Mouse (Mus musculus) midbrain, embryonic 15.5 days (tissue): ENCODE measurements around the gene Ipo9. TPM values are rescaled to one million over a fixed set of nuclear protein-coding genes. Genes with fewer than 3 reads are reported as not detected.

Experiments used
- ATAC-seq: fragments of 200-750 bp; cut with Nextera tagmentation; replicated peaks from 2 replicates; pipeline ENCODE4 v1.8.0; 2017; ENCODE audit warnings: moderate TSS enrichment
- H3K27ac ChIP-seq: fragments of 300-500 bp; sonication (generic); 2 replicates; pipeline ENCODE4 v1.5.1; 2015; ENCODE audit warnings: mild to moderate bottlenecking, inconsistent platforms
- H3K27me3 ChIP-seq: fragments of 300-500 bp; sonication (generic); replicated peaks from 2 replicates; pipeline ENCODE4 v1.6.1; 2015; ENCODE audit warnings: inconsistent platforms
- H3K36me3 ChIP-seq: fragments of 300-500 bp; sonication (generic); replicated peaks from 2 replicates; pipeline ENCODE4 v1.6.1; 2015; ENCODE audit warnings: inconsistent platforms
- H3K4me1 ChIP-seq: fragments of 300-500 bp; sonication (generic); 2 replicates; pipeline ENCODE4 v1.6.1; 2015; ENCODE audit warnings: inconsistent platforms
- H3K4me2 ChIP-seq: fragments of 300-500 bp; sonication (generic); 2 replicates; pipeline ENCODE4 v1.6.1; 2015; ENCODE audit warnings: inconsistent platforms, mild to moderate bottlenecking, moderate library complexity
- H3K4me3 ChIP-seq: fragments of 300-500 bp; sonication (generic); 2 replicates; pipeline ENCODE4 v1.5.1; 2015; ENCODE audit warnings: mild to moderate bottlenecking, inconsistent platforms
- H3K9ac ChIP-seq: fragments of 300-500 bp; sonication (generic); 2 replicates; pipeline ENCODE4 v1.6.1; 2015; ENCODE audit warnings: mild to moderate bottlenecking, inconsistent platforms
- H3K9me3 ChIP-seq: fragments of 300-500 bp; sonication (generic); 2 replicates; pipeline ENCODE4 v1.6.1; 2016; ENCODE audit warnings: inconsistent platforms
- WGBS: fragments of 180-500 bp; shearing (Covaris S2); methylation state at CpG from one replicate; pipeline ENCODE4 v1.1.7; 2015; ENCODE audit warnings: mixed read lengths; 5-methylcytosine and 5-hydroxymethylcytosine counted together
- polyA plus RNA-seq: library from polyadenylated mRNA; unstranded; fragments of >200 nt; fragmentation: Nextera tagmentation; extraction: Ambion mirVana; gene quantifications from 2 replicates; pipeline ENCODE4 v1.2.1, GENCODE M21; 2015

Gene Ipo9
- polyA plus RNA-seq, 1 experiment from 2014 or later, result 121 TPM

DNA sequence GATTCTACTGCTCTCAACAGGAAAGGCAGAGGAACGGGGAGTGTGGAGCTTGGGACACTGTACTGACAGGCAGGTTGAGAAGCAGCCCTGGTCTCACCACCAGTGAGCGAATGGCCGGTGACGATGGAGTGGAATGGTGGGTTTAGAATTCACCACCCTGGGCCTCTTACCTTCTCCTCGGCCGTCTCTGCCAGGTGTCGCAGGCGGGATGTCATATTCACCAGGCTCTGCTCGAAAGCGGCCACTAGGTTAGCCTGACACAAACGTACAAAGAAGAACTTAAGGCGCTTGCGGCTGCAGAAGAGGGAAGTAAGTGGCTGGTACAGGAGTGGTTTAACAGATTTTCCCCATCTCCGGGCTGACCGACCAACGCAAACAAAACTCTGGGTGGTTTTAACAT lies 30.2 kb upstream of the Ipo9 start:
- no peak for ATAC-seq
- Histone ChIP-seq H3K4me3 (no peak overlapping the region), H3K9ac (no peak overlapping the region), H3K27me3 (no peaks in the 10 kb centered on the region), H3K4me1 (no peaks in the 10 kb centered on the region), H3K36me3 (peaks cover 54% of the 10 kb centered on the region), H3K4me2 (no peak overlapping the region), H3K27ac (no peak overlapping the region), H3K9me3 (no peaks in the 10 kb centered on the region)
- WGBS, result 93% methylated on average over 16 of the region's 16 CpGs

DNA sequence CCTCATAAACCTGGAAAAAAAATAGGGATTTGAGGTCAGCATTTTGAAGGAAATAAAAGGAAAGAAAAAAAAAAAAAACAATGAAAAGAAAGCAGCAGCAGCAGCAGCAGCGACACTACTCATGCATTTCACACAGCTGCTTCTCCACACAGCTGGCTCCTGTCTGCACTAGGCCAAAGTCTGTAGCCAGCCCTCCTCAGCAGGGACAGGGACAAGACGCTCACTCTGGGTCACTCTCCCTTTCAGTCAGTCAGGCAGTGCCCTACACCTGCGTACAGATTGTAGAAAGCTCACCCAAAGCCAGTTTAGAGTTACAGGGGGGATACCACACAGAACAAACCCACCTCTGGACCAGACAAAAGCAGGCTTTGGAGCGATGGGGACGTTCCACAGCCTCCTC lies 27.6 kb upstream of the Ipo9 start:
- Histone ChIP-seq H3K27me3 (no peaks in the 10 kb centered on the region), H3K9ac (no peak overlapping the region), H3K4me3 (no peak overlapping the region), H3K4me2 (no peak overlapping the region), H3K4me1 (no peaks in the 10 kb centered on the region), H3K36me3 (peaks cover 64% of the 10 kb centered on the region), H3K27ac (no peak overlapping the region), H3K9me3 (no peaks in the 10 kb centered on the region)
- 89% methylated on average over 5 of the region's 5 CpGs for WGBS
- no peak for ATAC-seq

GRCm38 (mm10) chr1:135452259-135452658 lies 22.0 kb upstream of the Ipo9 start:
- Histone ChIP-seq H3K27ac (no peak overlapping the region), H3K4me1 (no peaks in the 10 kb centered on the region), H3K4me3 (no peak overlapping the region), H3K27me3 (no peaks in the 10 kb centered on the region), H3K9ac (no peak overlapping the region), H3K36me3 (peaks cover 63% of the 10 kb centered on the region), H3K4me2 (no peak overlapping the region), H3K9me3 (no peaks in the 10 kb centered on the region)
- WGBS, result 82% methylated on average over 10 of the region's 10 CpGs
- no peak for ATAC-seq

DNA sequence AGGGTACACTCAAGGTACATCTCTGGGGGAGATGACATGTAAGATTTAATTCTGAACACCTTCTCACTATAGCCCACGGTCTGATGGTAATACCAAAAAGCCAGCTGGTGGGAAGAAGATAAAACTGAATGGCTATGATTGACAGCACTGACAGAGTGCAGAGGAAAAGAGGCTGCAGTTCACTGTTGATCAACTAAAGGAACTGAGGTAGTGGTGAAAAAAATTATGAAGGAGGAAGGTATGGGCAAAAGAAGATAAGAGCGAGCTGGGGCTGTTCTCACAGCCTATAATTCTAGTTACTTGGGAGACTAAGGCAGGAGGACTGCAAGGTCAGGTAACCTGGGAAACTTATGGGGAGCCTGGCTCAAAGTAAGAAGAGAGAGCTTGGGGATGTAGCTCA lies 21.1 kb upstream of the Ipo9 start:
- Histone ChIP-seq H3K27me3 (no peaks in the 10 kb centered on the region), H3K4me3 (no peak overlapping the region), H3K9ac (no peak overlapping the region), H3K9me3 (no peaks in the 10 kb centered on the region), H3K36me3 (peaks cover 55% of the 10 kb centered on the region), H3K4me2 (no peak overlapping the region), H3K27ac (no peak overlapping the region), H3K4me1 (no peaks in the 10 kb centered on the region)
- ATAC-seq, result no peak
- 91% methylated on average over 2 of the region's 2 CpGs for WGBS

- Histone ChIP-seq H3K27ac (no peak overlapping the region), H3K4me3 (no peak overlapping the region), H3K4me1 (no peaks in the 10 kb centered on the region), H3K27me3 (no peaks in the 10 kb centered on the region), H3K9me3 (no peaks in the 10 kb centered on the region), H3K9ac (no peak overlapping the region), H3K36me3 (peaks cover 50% of the 10 kb centered on the region), H3K4me2 (no peak overlapping the region)
- 95% methylated on average over 8 of the region's 8 CpGs for WGBS
- ATAC-seq, result no peak
Measured at GRCm38 (mm10) chr1:135449876-135450275, 19.6 kb upstream of the Ipo9 start.

GRCm38 (mm10) chr1:135448940-135449339 lies 18.6 kb upstream of the Ipo9 start:
- H3K9ac ChIP-seq, result no peak overlapping the region
- H3K27me3 ChIP-seq, result no peaks in the 10 kb centered on the region
- no peaks in the 10 kb centered on the region for H3K4me1 ChIP-seq
- H3K9me3 ChIP-seq, result no peaks in the 10 kb centered on the region
- WGBS, result 96% methylated on average over 5 of the region's 5 CpGs
- no peak overlapping the region for H3K4me3 ChIP-seq
- no peak overlapping the region for H3K27ac ChIP-seq
- H3K36me3 ChIP-seq, result peaks cover 43% of the 10 kb centered on the region
- no peak overlapping the region for H3K4me2 ChIP-seq
- ATAC-seq, result no peak

DNA sequence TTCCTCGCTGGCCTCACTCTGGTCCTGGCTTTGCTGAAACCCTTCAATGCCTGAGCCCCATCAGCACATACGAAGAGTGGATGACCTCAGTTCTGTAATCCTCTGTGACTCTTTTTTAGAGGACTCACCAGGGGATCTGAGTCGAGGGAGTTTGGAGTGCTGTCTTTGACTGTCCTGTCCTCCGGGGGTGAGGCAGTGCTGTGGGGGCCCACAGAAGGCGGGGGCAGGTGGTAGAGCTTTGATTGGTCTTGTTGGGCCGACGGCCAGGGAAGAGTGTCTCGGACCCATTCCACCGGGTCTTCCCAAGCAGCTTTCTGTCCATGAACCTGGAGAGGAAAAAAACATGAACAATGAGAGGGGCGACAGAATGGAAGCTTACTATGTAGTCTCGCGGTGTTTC lies 13.2 kb upstream of the Ipo9 start:
- no peak overlapping the region for H3K4me3 ChIP-seq
- no peaks in the 10 kb centered on the region for H3K4me1 ChIP-seq
- ATAC-seq, result no peak
- H3K27me3 ChIP-seq, result no peaks in the 10 kb centered on the region
- 84% methylated on average over 12 of the region's 12 CpGs for WGBS
- H3K27ac ChIP-seq, result no peak overlapping the region
- no peaks in the 10 kb centered on the region for H3K9me3 ChIP-seq
- no peak overlapping the region for H3K9ac ChIP-seq
- no peak overlapping the region for H3K4me2 ChIP-seq
- H3K36me3 ChIP-seq, result peaks cover 51% of the 10 kb centered on the region

- Histone ChIP-seq H3K9me3 (no peaks in the 10 kb centered on the region), H3K4me1 (no peaks in the 10 kb centered on the region), H3K4me3 (no peak overlapping the region), H3K4me2 (no peak overlapping the region), H3K27ac (no peak overlapping the region), H3K36me3 (peaks cover 58% of the 10 kb centered on the region), H3K9ac (no peak overlapping the region), H3K27me3 (no peaks in the 10 kb centered on the region)
- ATAC-seq, result no peak
- 97% methylated on average over 3 of the region's 3 CpGs for WGBS
Measured at GRCm38 (mm10) chr1:135441861-135442260, 11.6 kb upstream of the Ipo9 start.

GRCm38 (mm10) chr1:135440986-135441385 lies 10.7 kb upstream of the Ipo9 start:
- H3K4me1 ChIP-seq, result no peaks in the 10 kb centered on the region
- H3K27ac ChIP-seq, result no peak overlapping the region
- H3K36me3 ChIP-seq, result peaks cover 57% of the 10 kb centered on the region
- H3K9me3 ChIP-seq, result no peaks in the 10 kb centered on the region
- H3K9ac ChIP-seq, result no peak overlapping the region
- no peak overlapping the region for H3K4me2 ChIP-seq
- ATAC-seq, result no peak
- 94% methylated on average over 6 of the region's 6 CpGs for WGBS
- H3K27me3 ChIP-seq, result no peaks in the 10 kb centered on the region
- no peak overlapping the region for H3K4me3 ChIP-seq

GRCm38 (mm10) chr1:135438801-135439200 lies 8.5 kb upstream of the Ipo9 start:
- WGBS, result 86% methylated on average over 6 of the region's 6 CpGs
- H3K36me3 ChIP-seq, result peaks cover 51% of the 10 kb centered on the region

DNA sequence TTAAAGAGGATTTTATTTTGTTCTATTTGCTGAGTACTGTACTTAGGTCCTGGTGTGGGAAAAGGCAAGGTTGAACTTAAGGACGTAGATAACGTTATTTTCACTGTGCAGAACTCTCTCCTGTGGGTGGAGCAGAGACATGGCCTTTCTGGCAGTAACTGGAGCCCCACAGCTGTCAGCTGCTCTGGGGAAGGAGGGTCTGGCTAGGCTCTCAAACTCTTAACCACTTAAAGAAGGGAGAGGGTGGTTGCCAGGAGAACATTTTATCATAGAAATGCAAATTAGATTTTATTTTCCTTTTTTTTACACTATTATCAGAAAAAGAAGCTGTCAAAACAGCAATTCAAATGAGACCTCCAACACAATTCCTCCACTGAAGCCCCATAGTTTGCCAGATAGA lies 5.5 kb upstream of the Ipo9 start:
- Histone ChIP-seq H3K4me1 (peaks cover 9% of the 10 kb centered on the region), H3K4me2 (no peak overlapping the region), H3K27ac (no peak overlapping the region), H3K9ac (no peak overlapping the region), H3K27me3 (no peaks in the 10 kb centered on the region), H3K36me3 (peaks cover 24% of the 10 kb centered on the region), H3K4me3 (no peak overlapping the region), H3K9me3 (no peaks in the 10 kb centered on the region)
- no peak for ATAC-seq
- WGBS, result 42% methylated on average over 2 of the region's 2 CpGs

More at GRCm38 (mm10) chr1:135438801-135439200, 8.5 kb upstream of the Ipo9 start:
- no peaks in the 10 kb centered on the region for H3K4me1 ChIP-seq
- H3K4me3 ChIP-seq, result no peak overlapping the region
- H3K27me3 ChIP-seq, result no peaks in the 10 kb centered on the region
- H3K27ac ChIP-seq, result no peak overlapping the region
- no peak for ATAC-seq
- no peaks in the 10 kb centered on the region for H3K9me3 ChIP-seq
- no peak overlapping the region for H3K9ac ChIP-seq
- H3K4me2 ChIP-seq, result no peak overlapping the region

GRCm38 (mm10) chr1:135430669-135431017 lies 344 bp upstream of the Ipo9 start:
- Histone ChIP-seq H3K4me1 (peaks cover 32% of the 10 kb centered on the region), H3K36me3 (no peaks in the 10 kb centered on the region), H3K27me3 (no peaks in the 10 kb centered on the region), H3K4me3 (peak overlapping the region; percentile 94), H3K9me3 (no peaks in the 10 kb centered on the region), H3K9ac (peak overlapping the region; percentile 89), H3K4me2 (peak overlapping the region; percentile 74), H3K27ac (peak overlapping the region; percentile 93)
- peak; percentile 80 for ATAC-seq
- WGBS, result 2% methylated on average over 14 of the region's 14 CpGs

DNA sequence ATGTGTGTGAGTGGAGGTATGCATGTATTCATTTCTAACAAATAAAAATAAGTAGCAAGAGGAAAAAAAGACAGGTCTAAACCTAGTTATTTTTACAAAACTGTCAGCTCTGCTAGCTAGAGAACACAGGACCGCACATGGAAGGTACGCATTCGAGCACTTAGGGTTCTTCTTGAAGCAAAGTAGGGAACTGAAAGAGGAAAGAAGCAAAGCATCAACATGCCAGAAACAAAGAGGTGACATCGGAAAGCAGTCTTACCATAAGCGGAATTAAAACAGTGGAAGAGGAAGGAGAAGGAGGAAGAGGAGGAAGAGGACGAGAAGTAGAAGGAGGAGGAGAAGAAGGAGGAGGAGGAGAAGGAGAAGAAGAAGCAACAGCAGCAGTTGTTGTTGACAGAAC lies 2.9 kb downstream of the Ipo9 start:
- Histone ChIP-seq H3K4me3 (no peak overlapping the region), H3K9me3 (no peaks in the 10 kb centered on the region), H3K4me2 (peak overlapping the region; percentile 74; the same call in 1 of the 2 replicates), H3K9ac (no peak overlapping the region), H3K4me1 (peaks cover 32% of the 10 kb centered on the region), H3K36me3 (peaks cover 6% of the 10 kb centered on the region; the same call in 1 of the 2 replicates), H3K27me3 (no peaks in the 10 kb centered on the region), H3K27ac (no peak overlapping the region)
- 86% methylated on average over 6 of the region's 6 CpGs for WGBS
- no peak for ATAC-seq
